Mouse (Mus musculus) neural tube, embryonic 12.5 days (tissue): ENCODE measurements around the gene Spata13. TPM values are rescaled to one million over a fixed set of nuclear protein-coding genes. Genes with fewer than 3 reads are reported as not detected.

ENCODE experiments used
- ATAC-seq: fragments of 200-750 bp; cut with Nextera tagmentation; 2 replicates; pipeline ENCODE4 v1.8.0; 2017; ENCODE audit warnings: low read depth, mild to moderate bottlenecking, moderate TSS enrichment, moderate library complexity; ENCODE audit not compliant: low FRiP score
- H3K27ac ChIP-seq: fragments of 300-500 bp; sonication (generic); 2 replicates; pipeline ENCODE4 v1.5.1; 2016
- H3K27me3 ChIP-seq: fragments of 300-500 bp; sonication (generic); replicated peaks from 2 replicates; pipeline ENCODE4 v1.6.1; 2016; ENCODE audit warnings: mild to moderate bottlenecking
- H3K36me3 ChIP-seq: fragments of 300-500 bp; sonication (generic); 2 replicates; pipeline ENCODE4 v1.6.1; 2016; ENCODE audit warnings: mild to moderate bottlenecking
- H3K4me1 ChIP-seq: fragments of 300-500 bp; sonication (generic); 2 replicates; pipeline ENCODE4 v1.6.1; 2016
- H3K4me2 ChIP-seq: fragments of 300-500 bp; sonication (generic); replicated peaks from 2 replicates; pipeline ENCODE4 v1.6.1; 2016; ENCODE audit warnings: mild to moderate bottlenecking
- H3K4me3 ChIP-seq: fragments of 300-500 bp; sonication (generic); 2 replicates; pipeline ENCODE4 v1.5.1; 2016
- H3K9ac ChIP-seq: fragments of 300-500 bp; sonication (generic); 2 replicates; pipeline ENCODE4 v1.6.1; 2016; ENCODE audit warnings: mild to moderate bottlenecking
- H3K9me3 ChIP-seq: fragments of 300-500 bp; sonication (generic); 2 replicates; pipeline ENCODE4 v1.6.1; 2016; ENCODE audit warnings: mild to moderate bottlenecking
- WGBS: fragments of 180-500 bp; shearing (Covaris S2); methylation state at CpG from one replicate; pipeline ENCODE4 v1.1.7; 2016; 5-methylcytosine and 5-hydroxymethylcytosine counted together
- polyA plus RNA-seq: library from polyadenylated mRNA; unstranded; fragments of >200 nt; fragmentation: Nextera tagmentation; extraction: Ambion mirVana; gene quantifications from 2 replicates; pipeline ENCODE4 v1.2.1, GENCODE M21; 2016

The Spata13 gene
- polyA plus RNA-seq, 1 experiment from 2014 or later: 51.0 TPM

DNA sequence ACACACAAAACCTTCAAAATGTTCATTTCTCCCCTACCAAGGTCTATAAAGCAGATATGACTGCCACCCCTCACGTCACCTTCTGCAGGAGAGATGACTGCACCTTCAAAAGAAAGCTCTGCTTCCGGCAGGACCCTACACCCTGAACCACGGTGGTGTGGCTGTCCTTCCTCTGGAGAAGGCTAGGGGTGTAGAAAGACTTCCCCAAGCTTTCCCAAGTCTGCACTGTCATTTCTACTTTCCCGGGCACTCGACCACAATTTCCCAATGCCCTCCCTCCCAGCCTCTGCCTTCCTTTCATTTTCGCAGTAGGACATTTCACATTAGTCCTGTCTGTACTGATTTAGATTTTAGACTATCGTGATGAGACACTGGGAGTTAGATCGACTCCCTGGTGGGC, 149.4 kb downstream of the Spata13 start:
- Histone ChIP-seq H3K4me2 (no peak overlapping the region), H3K27ac (no peak overlapping the region), H3K4me3 (no peak overlapping the region), H3K9ac (no peak overlapping the region), H3K4me1 (peaks cover 6% of the 10 kb centered on the region; the same call in 1 of the 2 replicates), H3K36me3 (peaks cover 5% of the 10 kb centered on the region; the same call in 1 of the 2 replicates), H3K9me3 (no peaks in the 10 kb centered on the region), H3K27me3 (no peaks in the 10 kb centered on the region; the same call in 1 of the 2 replicates)
- no peak for ATAC-seq
- WGBS: 47% methylated on average over 8 of the region's 8 CpGs

DNA sequence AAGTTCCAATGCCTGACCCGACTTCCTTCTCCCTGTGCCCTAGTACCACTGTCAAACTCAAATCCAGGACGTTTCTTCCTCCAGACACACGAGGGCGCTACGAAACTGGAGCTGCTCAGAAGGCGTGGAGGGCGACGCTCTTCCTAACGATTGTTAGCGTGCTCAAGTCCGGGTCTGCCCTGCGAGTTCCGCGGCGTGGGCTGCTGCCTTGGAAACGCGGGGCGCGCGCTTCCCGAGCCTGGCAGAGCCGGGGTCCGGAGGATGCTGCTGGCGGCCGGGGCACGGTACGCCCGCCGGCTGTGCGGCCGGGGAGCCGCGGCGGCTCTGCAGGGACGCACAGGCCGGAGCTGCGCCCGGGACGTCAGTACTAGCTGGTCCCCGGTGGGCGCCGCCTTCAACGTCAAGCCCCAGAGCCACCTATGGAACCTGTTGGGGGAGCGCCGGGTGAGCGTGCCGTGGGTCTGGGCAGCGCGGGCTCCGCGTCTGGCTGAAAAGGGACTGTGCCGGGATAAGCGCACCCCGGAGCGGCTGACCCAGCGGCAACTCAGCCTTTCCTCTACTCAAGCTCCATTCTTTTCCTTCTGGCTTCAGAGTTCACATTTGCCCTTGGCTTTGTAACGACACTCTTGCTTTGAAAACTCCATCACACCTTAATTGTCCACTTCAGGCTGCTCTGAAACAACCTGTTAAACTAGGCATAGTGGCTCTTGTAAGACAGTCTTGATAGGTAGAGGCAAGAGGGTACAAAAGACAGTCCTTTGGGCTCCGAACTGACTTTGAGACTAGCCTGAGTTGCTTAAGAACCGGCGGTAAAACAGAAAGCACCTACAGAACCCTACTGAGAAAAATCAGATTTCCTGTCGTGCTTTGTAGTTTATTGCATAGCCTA, 150.9 kb downstream of the Spata13 start, which contains the start of gene Mipep:
TSS of gene Mipep (plus strand) at position 147 of the 889 bp plus-strand sequence.
- peak within 1 kb of the TSS; percentile 79 for H3K4me2 ChIP-seq
- no peak within 1 kb of the TSS for H3K27ac ChIP-seq
- no peaks in the 10 kb centered on the region for H3K9me3 ChIP-seq
- H3K4me1 ChIP-seq: peaks cover 6% of the 10 kb centered on the region; the same call in 1 of the 2 replicates
- under 1% methylated on average over 61 of the region's 61 CpGs for WGBS
- peak within 1 kb of the TSS; percentile 79 for H3K9ac ChIP-seq
- peak; percentile 88 for ATAC-seq
- H3K4me3 ChIP-seq: peak within 1 kb of the TSS; percentile 87
- H3K27me3 ChIP-seq: no peaks in the 10 kb centered on the region; the same call in 1 of the 2 replicates
- H3K36me3 ChIP-seq: peaks cover 10% of the 10 kb centered on the region; the same call in 1 of the 2 replicates

DNA sequence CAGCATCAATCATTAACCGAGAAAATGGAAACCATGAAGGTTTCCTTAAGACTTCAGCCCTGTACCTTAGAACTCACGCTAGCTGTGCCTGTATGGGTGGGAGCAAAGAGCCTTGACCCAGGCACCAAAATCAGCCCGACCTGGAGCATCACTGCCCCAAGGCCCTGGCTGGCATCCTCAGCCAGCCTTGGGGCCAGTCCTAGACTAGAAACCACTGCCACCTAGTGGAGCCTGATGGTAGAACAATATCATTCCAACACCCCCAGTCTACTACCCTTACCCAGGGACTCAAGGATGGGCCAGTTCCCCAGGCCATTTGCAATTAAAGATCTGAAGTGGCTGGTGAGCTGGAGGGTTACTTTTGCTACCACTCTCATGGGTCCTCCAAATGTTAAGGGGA, 156.3 kb downstream of the Spata13 start:
- peaks cover 2% of the 10 kb centered on the region; the same call in 1 of the 2 replicates for H3K4me1 ChIP-seq
- H3K27ac ChIP-seq: no peak overlapping the region
- peaks cover 25% of the 10 kb centered on the region for H3K36me3 ChIP-seq
- no peaks in the 10 kb centered on the region for H3K9me3 ChIP-seq
- no peak overlapping the region for H3K9ac ChIP-seq
- no peaks in the 10 kb centered on the region for H3K27me3 ChIP-seq
- no peak; the same call in 1 of the 2 replicates for ATAC-seq
- no peak overlapping the region for H3K4me3 ChIP-seq
- no peak overlapping the region for H3K4me2 ChIP-seq
- 41% methylated on average over 3 of the region's 3 CpGs for WGBS

DNA sequence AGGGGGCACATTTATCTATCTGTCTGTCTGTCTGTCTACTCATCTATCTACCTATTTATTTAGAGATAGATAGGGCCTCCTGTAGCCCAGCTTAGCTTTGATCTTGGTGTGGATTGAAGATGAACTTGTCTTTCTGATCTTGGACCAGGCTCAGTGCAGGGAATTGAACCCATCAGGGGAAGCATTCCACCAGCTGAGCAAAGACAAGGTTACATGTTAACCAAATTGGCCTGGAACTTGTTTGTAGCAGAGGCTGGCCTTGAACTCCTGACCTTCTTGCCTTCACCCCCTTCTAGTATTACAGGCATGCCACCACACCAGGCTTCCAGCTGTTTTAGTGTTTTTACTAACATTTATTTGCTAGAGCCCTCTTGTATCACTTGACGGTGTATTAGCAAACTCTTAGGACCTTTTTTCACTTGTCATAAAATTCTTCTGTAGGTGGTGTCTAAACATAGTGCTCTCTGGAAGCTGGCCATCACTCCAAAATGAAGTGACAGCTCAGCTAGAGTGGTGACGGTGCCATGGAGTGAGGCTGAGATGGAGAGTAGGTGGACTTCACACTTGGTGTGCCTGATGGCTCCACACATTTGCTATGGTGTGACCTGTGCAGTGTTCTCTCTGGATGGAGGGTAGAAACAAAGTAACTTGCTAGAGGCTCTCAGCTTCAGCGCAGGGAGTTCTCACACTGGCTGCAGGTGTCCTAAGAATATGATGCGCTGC, 163.0 kb downstream of the Spata13 start:
- Histone ChIP-seq H3K9me3 (no peaks in the 10 kb centered on the region), H3K4me2 (no peak overlapping the region), H3K27me3 (no peaks in the 10 kb centered on the region), H3K27ac (no peak overlapping the region), H3K36me3 (peaks cover 23% of the 10 kb centered on the region), H3K9ac (no peak overlapping the region), H3K4me1 (no peaks in the 10 kb centered on the region), H3K4me3 (no peak overlapping the region)
- 89% methylated on average over 4 of the region's 4 CpGs for WGBS
- ATAC-seq: no peak

DNA sequence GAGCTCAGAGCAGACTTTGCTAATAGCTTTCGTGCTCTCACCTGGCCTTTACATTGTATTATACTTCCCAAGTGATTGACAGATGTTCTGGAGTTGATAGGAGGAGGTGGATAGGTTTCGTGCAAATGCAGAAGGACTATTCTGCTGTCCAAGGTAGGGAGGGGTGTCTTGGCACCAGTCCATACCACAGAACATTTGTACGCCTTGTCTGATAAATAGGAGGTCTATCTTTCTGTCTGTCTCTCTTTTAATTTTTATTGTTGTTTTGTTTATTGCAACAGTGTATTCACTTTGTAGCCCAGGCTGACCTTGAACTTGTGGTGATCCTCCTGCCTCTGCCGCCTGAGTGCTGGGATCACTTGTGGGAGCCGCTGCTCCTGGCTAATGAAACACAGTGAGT, 163.8 kb downstream of the Spata13 start:
- no peak for ATAC-seq
- no peak overlapping the region for H3K27ac ChIP-seq
- H3K4me3 ChIP-seq: no peak overlapping the region
- H3K9me3 ChIP-seq: no peaks in the 10 kb centered on the region
- no peaks in the 10 kb centered on the region for H3K4me1 ChIP-seq
- H3K27me3 ChIP-seq: no peaks in the 10 kb centered on the region
- peaks cover 23% of the 10 kb centered on the region for H3K36me3 ChIP-seq
- no peak overlapping the region for H3K4me2 ChIP-seq
- no peak overlapping the region for H3K9ac ChIP-seq
- 96% methylated on average over 5 of the region's 5 CpGs for WGBS

DNA sequence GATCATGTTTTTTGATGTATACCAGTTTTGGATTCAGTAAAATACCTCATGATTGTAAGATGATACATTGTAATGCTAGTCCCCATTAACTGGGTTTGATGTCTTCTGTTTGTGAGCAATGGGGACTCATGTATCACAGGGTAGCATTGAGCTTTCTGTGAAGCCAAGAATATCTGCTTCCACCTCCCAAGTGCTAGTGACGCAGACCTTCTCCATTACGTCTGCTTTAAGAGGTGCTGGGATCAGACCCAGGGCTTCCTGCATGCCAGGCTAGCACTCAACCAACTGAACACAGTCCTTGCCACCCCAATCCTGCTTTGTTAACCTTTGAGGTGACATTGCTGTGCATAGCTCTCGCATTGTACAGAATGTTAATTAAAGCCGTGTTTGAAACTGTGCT, 164.9 kb downstream of the Spata13 start:
- Histone ChIP-seq H3K4me1 (no peaks in the 10 kb centered on the region), H3K36me3 (peaks cover 28% of the 10 kb centered on the region), H3K27me3 (no peaks in the 10 kb centered on the region), H3K27ac (no peak overlapping the region), H3K9ac (no peak overlapping the region), H3K4me3 (no peak overlapping the region), H3K4me2 (no peak overlapping the region), H3K9me3 (no peaks in the 10 kb centered on the region)
- WGBS: 95% methylated on average over 4 of the region's 4 CpGs
- ATAC-seq: no peak

DNA sequence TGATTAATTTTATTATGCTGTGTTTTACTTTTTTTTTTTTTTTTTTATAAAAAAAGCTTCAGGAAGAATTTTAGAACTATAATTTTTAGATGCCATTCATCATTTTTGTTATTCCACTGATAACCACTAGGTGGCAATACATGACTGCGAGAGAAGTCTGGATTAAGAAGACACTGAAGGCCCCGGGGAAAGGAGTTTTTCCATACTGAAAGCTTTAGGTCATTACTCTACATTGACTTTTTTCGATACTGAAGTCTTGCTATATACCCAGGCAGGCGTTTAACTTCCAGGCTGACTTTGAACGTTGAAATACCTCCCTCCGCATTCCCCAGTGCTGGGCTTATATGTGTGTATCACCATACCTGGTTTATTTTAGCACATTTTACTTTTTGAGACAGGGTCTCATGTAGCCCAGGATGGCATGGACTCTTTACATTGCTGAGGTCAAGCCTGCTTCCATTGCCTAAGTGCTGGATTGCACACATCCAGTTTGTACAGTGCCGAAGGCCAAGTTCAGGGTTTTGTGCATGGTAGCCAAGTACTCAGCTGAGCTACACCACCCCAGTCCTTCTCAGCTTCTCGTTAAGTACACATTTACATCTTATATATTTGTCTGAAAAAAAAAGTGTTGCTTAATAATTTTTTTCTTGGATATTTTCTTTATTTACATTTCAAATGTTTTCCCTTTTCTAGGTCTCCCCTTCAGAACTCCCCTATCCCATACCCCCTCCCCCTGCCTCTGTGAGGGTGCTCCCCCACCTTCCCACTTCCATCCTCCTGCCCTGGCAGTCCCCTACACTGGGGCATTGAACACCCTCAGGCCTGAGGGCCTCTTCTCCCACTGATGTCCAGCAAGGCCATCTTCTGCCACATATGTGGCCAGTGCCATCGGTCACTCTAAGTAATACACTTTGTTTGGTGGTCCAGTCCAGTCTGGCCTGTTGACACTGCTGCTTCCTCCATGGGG, 166.2 kb downstream of the Spata13 start:
- 60% methylated on average over 9 of the region's 9 CpGs for WGBS
- H3K9me3 ChIP-seq: no peaks in the 10 kb centered on the region
- H3K27ac ChIP-seq: no peak overlapping the region
- ATAC-seq: no peak
- no peak overlapping the region for H3K4me3 ChIP-seq
- no peak overlapping the region for H3K4me2 ChIP-seq
- H3K9ac ChIP-seq: no peak overlapping the region
- H3K4me1 ChIP-seq: no peaks in the 10 kb centered on the region
- no peaks in the 10 kb centered on the region for H3K27me3 ChIP-seq
- peaks cover 32% of the 10 kb centered on the region for H3K36me3 ChIP-seq

- H3K36me3 ChIP-seq: peaks cover 24% of the 10 kb centered on the region
- no peak for ATAC-seq
- no peak overlapping the region for H3K4me2 ChIP-seq
- no peaks in the 10 kb centered on the region for H3K4me1 ChIP-seq
- no peak overlapping the region for H3K27ac ChIP-seq
- no peaks in the 10 kb centered on the region for H3K27me3 ChIP-seq
- H3K9me3 ChIP-seq: no peaks in the 10 kb centered on the region
- 97% methylated on average over 13 of the region's 13 CpGs for WGBS
- H3K9ac ChIP-seq: no peak overlapping the region
- H3K4me3 ChIP-seq: no peak overlapping the region
These were observed 168.2 kb downstream of the Spata13 start for GRCm38 (mm10) chr14:60802026-60802425.

GRCm38 (mm10) chr14:60804978-60805377, 171.2 kb downstream of the Spata13 start:
- Histone ChIP-seq H3K36me3 (peaks cover 18% of the 10 kb centered on the region), H3K4me3 (no peak overlapping the region), H3K27me3 (no peaks in the 10 kb centered on the region), H3K9ac (no peak overlapping the region), H3K4me2 (no peak overlapping the region), H3K9me3 (no peaks in the 10 kb centered on the region), H3K4me1 (no peaks in the 10 kb centered on the region), H3K27ac (no peak overlapping the region)
- no peak for ATAC-seq
- 92% methylated on average over 9 of the region's 9 CpGs for WGBS

DNA sequence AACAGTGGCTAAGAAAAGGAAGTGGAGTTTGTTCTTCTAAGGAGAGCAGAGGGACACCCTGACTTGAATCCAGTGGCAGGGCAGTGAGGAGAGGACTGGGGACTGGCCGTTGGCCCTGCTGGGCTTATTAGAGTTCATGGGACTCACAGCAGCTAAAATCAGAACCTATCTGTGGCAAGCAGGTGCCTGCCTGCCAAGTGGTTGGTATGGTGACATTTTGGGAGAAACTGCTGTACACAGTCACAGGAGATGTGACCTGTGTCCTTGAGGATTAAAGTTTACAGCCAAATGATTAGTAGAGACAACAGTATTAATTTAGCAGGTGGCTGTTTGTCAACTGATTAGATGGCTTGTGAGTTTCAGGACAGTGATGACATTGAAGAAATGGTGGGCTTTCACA, 172.1 kb downstream of the Spata13 start:
- Histone ChIP-seq H3K4me3 (no peak overlapping the region), H3K27me3 (no peaks in the 10 kb centered on the region), H3K36me3 (peaks cover 18% of the 10 kb centered on the region), H3K4me2 (no peak overlapping the region), H3K27ac (no peak overlapping the region), H3K9me3 (no peaks in the 10 kb centered on the region), H3K9ac (no peak overlapping the region), H3K4me1 (no peaks in the 10 kb centered on the region)
- 93% methylated on average over 1 of the region's 1 CpGs for WGBS
- ATAC-seq: no peak

- Histone ChIP-seq H3K9ac (no peak overlapping the region), H3K27ac (no peak overlapping the region), H3K4me3 (no peak overlapping the region), H3K36me3 (peaks cover 18% of the 10 kb centered on the region), H3K4me2 (no peak overlapping the region), H3K9me3 (no peaks in the 10 kb centered on the region), H3K4me1 (no peaks in the 10 kb centered on the region), H3K27me3 (no peaks in the 10 kb centered on the region)
- ATAC-seq: no peak
- WGBS: 60% methylated on average over 11 of the region's 11 CpGs
These were observed 173.1 kb downstream of the Spata13 start for GRCm38 (mm10) chr14:60806891-60807344.
